Mouse (Mus musculus) cerebellum, adult 2 months (tissue): ENCODE results near the gene Jak3.

Experiments
- CTCF ChIP-seq: fragments of 200-500 bp; IDR thresholded peaks from 2 replicates; pipeline ENCODE4 v1.5.1; 2011; ENCODE audit warnings: low read depth, mild to moderate bottlenecking, control low read depth, low read length, moderate library complexity, borderline replicate concordance; ENCODE audit not compliant: insufficient read depth
- POLR2A ChIP-seq: fragments of 200-500 bp; IDR thresholded peaks from 2 replicates; pipeline ENCODE4 v1.6.1; 2011; ENCODE audit warnings: low read length, control low read depth, borderline replicate concordance; ENCODE audit not compliant: insufficient read depth

GRCm38 (mm10) chr8:71628396-71629095 lies 47.5 kb upstream of the Jak3 start:
- no peak for TF ChIP-seq CTCF
- no peak for TF ChIP-seq POLR2A
